Mouse (Mus musculus): ENCODE data around the gene Slc7a5. TPM values are rescaled to one million over a fixed set of nuclear protein-coding genes. Genes with fewer than 3 reads are reported as not detected.

The Slc7a5 gene
- total and polyA plus RNA-seq, 3 experiments, result 110 to 291 (median 207) TPM

DNA sequence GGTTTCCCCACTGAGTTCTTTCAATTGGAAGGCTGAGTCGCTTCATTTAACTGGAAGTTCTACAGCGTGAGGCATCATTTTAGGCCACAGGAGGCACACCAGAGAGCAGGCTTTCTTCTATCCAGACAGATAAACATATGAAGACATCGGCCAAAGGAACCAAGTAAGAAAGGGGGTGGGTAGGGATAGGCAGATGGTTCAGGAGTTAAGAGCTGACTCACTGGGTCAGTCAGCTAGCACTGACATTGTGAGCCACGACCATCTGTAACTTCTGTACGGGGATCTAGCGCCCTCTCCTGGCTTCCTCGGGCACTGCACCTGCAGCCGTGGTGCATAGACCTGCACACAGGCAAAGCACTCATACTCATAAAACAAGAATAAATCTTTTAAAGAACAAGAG, 66.3 kb downstream of the Slc7a5 start:
- Histone ChIP-seq H3K4me1 (ENCODE audit: control insufficient read depth in 1 of 2, insufficient read depth in 2 of 2) (peaks cover 10 to 22% of the 10 kb centered on the region in 2 experiments), H3K9ac (ENCODE audit: insufficient read depth, low read depth) (peak overlapping the region; percentile 97), H3K9me3 (replicated peaks; ENCODE audit: low read length) (no peaks in the 10 kb centered on the region), H3K4me2 (ENCODE audit: insufficient read depth, low read depth, poor library complexity, severe bottlenecking) (peak overlapping the region; percentile 98), H3K36me3 (replicated peaks in 1 of 2; ENCODE audit: control insufficient read depth in 1 of 2, insufficient read depth in 1 of 2, low read length in 1 of 2) (peaks cover 41 to 42% of the 10 kb centered on the region in 2 experiments), H3K27me3 (replicated peaks) (no peaks in the 10 kb centered on the region), H3K79me2 (replicated peaks; ENCODE audit: control insufficient read depth, extremely low read depth, insufficient read depth, poor library complexity, severe bottlenecking) (peaks cover 33% of the 10 kb centered on the region), H3K4me3 (replicated peaks in 1 of 3; ENCODE audit: low read depth in 2 of 3, low read length in 2 of 3, poor library complexity in 1 of 3) (peak overlapping the region; percentile 56 to 69 (median 58)), H3K27ac (ENCODE audit: insufficient read depth, low read depth) (peak overlapping the region; percentile 95)
- dilution Hi-C loops (cut with MboI; ENCODE audit: extremely low pct_ligation_motif_present, extremely low pct_unique_long_range_greater_than_20kb, low sequenced_read_pairs) (no loop called here), in situ Hi-C loops (cut with MboI; ENCODE audit: low pct_ligation_motif_present, low pct_unique_long_range_greater_than_20kb, low sequenced_read_pairs) (no loop called here)
- TF ChIP-seq CHD1 (IDR thresholded peaks at IDR 0.05; ENCODE audit: low read depth, low read length) (no peak), MAX (IDR thresholded peaks at IDR 0.05; ENCODE audit: low read length) (no peak; the same call in 1 of the 2 replicates), ETS1 (conservative IDR thresholded peaks at IDR 0.05; ENCODE audit: low read depth, low read length) (peak; percentile 38; the same call in 1 of the 2 replicates), E2F4 (IDR thresholded peaks at IDR 0.05; ENCODE audit: insufficient replicate concordance, low read depth, low read length) (no peak), ZC3H11A (IDR thresholded peaks at IDR 0.05; ENCODE audit: low read depth, low read length) (no peak), JUN (IDR thresholded peaks at IDR 0.05; ENCODE audit: insufficient read depth, low read depth, low read length) (no peak; the same call in 1 of the 2 replicates), TBP (conservative IDR thresholded peaks at IDR 0.05; ENCODE audit: low read depth, low read length) (no peak; the same call in 1 of the 2 replicates), NELFE (IDR thresholded peaks at IDR 0.05; ENCODE audit: low read depth, low read length) (no peak; the same call in 1 of the 2 replicates), BHLHE40 (IDR thresholded peaks at IDR 0.05; ENCODE audit: low read depth, low read length) (peak; percentile 42), ELF1 (IDR thresholded peaks at IDR 0.05; ENCODE audit: low read depth, low read length) (0 out of 2 replicates have a peak, but pooled peaks have one; percentile 21), HCFC1 (IDR thresholded peaks at IDR 0.05; ENCODE audit: low read depth, low read length) (0 out of 2 replicates have a peak, but pooled peaks have one; percentile 22), NRF1 (IDR thresholded peaks at IDR 0.05; ENCODE audit: low read depth, low read length) (no peak), ZKSCAN1 (IDR thresholded peaks at IDR 0.05; ENCODE audit: borderline replicate concordance, low read depth, low read length) (no peak), SMC3 (IDR thresholded peaks at IDR 0.05; ENCODE audit: low read depth, low read length) (peak; percentile 50), MAFK (IDR thresholded peaks at IDR 0.05; ENCODE audit: insufficient replicate concordance, low read length) (peak; percentile 48; the same call in 1 of the 2 replicates), CTCF (conservative IDR thresholded peaks at IDR 0.05 in 1 of 2, IDR thresholded peaks at IDR 0.05 in 1 of 2; ENCODE audit: low read depth in 2 of 2, low read length in 2 of 2) (peak; percentile 82 to 98), GABPA (IDR thresholded peaks at IDR 0.05; ENCODE audit: insufficient replicate concordance, low read depth, low read length) (no peak), RAD21 (IDR thresholded peaks at IDR 0.05; ENCODE audit: low read depth, low read length) (peak; percentile 54), MAZ (IDR thresholded peaks at IDR 0.05; ENCODE audit: low read depth, low read length) (no peak), EP300 (IDR thresholded peaks at IDR 0.05; ENCODE audit: low read length) (no peak), JUND (conservative IDR thresholded peaks at IDR 0.05; ENCODE audit: low read depth, low read length) (no peak), IRF4 (IDR thresholded peaks at IDR 0.05; ENCODE audit: low read depth, low read length) (0 out of 2 replicates have a peak, but pooled peaks have one; percentile 55), POLR2A (IDR thresholded peaks at IDR 0.05; ENCODE audit: low read depth, low read length) (no peak), RCOR1 (conservative IDR thresholded peaks at IDR 0.05; ENCODE audit: low read depth, low read length) (no peak; the same call in 1 of the 2 replicates), USF1 (IDR thresholded peaks at IDR 0.05; ENCODE audit: low read depth, low read length) (no peak), UBTF (IDR thresholded peaks at IDR 0.05; ENCODE audit: low read depth, low read length) (0 out of 2 replicates have a peak, but pooled peaks have one; percentile 42), USF2 (conservative IDR thresholded peaks at IDR 0.05; ENCODE audit: low read depth, low read length) (no peak), KAT2A (IDR thresholded peaks at IDR 0.05; ENCODE audit: insufficient replicate concordance, low read length) (0 out of 2 replicates have a peak, but pooled peaks have one; percentile 13), MYC (IDR thresholded peaks at IDR 0.05; ENCODE audit: low read depth, low read length) (peak; percentile 88), CHD2 (IDR thresholded peaks at IDR 0.05; ENCODE audit: low read length) (peak; percentile 31), ZMIZ1 (IDR thresholded peaks at IDR 0.05; ENCODE audit: low read depth, low read length) (peak; percentile 64; the same call in 1 of the 2 replicates), MEF2A (IDR thresholded peaks at IDR 0.05; ENCODE audit: borderline replicate concordance, low read depth, low read length) (peak; percentile 20; the same call in 1 of the 2 replicates), MXI1 (IDR thresholded peaks at IDR 0.05; ENCODE audit: low read depth, low read length) (peak; percentile 59; the same call in 1 of the 2 replicates), ZNF384 (IDR thresholded peaks at IDR 0.05; ENCODE audit: low read depth, low read length) (no peak), TCF12 (IDR thresholded peaks at IDR 0.05; ENCODE audit: low read depth, low read length) (peak; percentile 73; the same call in 1 of the 2 replicates), SIN3A (IDR thresholded peaks at IDR 0.05; ENCODE audit: low read length) (peak; percentile 59; the same call in 1 of the 2 replicates), POLR2AphosphoS2 (IDR thresholded peaks at IDR 0.05; ENCODE audit: low read depth, low read length) (no peak; the same call in 1 of the 2 replicates), PAX5 (IDR thresholded peaks at IDR 0.05; ENCODE audit: low read length) (no peak)
- peak; percentile 87 for DNase-seq (ENCODE audit: extremely low read depth)

All from CH12.LX (cell line).